Mouse (Mus musculus): Measurements from ENCODE around the gene Gorasp2.

- TF ChIP-seq POLR2A (IDR thresholded peaks at IDR 0.05; ENCODE audit: insufficient read depth, low read length) = no peak
- no peak for TF ChIP-seq EP300 (IDR thresholded peaks at IDR 0.05; ENCODE audit: insufficient read depth, low read depth, low read length)
Observed at GRCm38 (mm10) chr2:70673445-70674126, 12.2 kb downstream of the Gorasp2 start.

Data from ES-Bruce4 (cell line).